In the genomic region with DNA sequence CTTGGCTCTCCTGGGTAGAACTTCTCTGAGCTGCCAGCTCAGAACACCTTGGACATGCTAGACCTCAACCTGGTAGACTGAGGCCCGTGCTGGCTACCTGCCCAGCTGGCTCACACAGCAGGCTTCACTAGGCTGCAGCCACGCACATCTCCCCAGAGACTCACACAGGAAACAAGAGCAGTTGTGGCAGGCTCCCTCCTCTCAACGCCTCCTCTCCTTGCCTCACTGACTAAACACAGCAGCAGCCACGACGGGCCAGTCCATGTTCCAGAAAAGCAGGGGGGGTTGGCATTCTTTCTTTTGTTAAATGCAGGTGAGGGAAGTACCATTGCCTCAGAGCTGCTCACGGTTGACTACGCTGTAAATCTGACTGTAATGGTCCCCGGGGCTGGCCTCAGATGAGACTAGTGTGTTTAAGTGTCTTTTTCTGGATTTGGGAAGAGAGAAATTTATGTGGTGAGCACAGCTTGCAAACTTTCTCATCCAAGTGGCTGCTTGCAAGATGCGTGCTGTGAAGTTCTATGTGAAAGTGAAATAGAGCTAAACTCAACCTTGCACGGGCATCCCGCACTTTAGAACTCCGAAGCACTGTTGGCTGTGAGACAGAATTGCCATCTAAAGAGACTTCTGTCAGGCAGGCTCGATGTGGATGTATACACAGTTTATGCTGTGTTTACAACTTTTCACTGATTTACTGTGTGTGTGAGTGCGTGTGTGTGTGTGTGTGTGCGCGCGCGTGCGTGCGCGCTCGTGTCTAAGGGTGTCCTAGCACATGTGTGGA, we compare ENCODE assay signal across 8 mouse cellular contexts.
DNase-seq lines count a peak whose midpoint lies in the region.

No protein-coding gene starts in this region.

- DNase-seq in NIH3T3 (ENCODE audit: low read depth), result peak; percentile 75
- peak; percentile 57 to 61 for DNase-seq in cerebellum, postnatal 36 days
- peak; percentile 34 for DNase-seq in gastrocnemius, postnatal 10 days
- peak; percentile 73 for DNase-seq in hindlimb bud, embryonic 11.5 days (ENCODE audit: extremely low spot score, low read depth, low spot score)
- peak; percentile 72 to 83 for DNase-seq in left cerebral cortex, adult 18-20 months (ENCODE audit: low spot score in 2 of 2)
- peak; percentile 92 for DNase-seq in lung, postnatal 36 days
- DNase-seq in retina, postnatal 1 day, result peak; percentile 91
- DNase-seq in urinary bladder, adult 2 months (ENCODE audit: low spot score), result peak; percentile 69

Comparison
In these comparisons a context has a peak if more than half of its experiments do, and no peak if none do; other contexts are left out.
1. Peak in every context shown above with its lines: DNase-seq.
2. DNase-seq: peak in every context shown above with its lines; median percentile 92 in lung, postnatal 36 days; 91 in retina, postnatal 1 day; 78 in left cerebral cortex, adult 18-20 months; 75 in NIH3T3; 73 in hindlimb bud, embryonic 11.5 days; 69 in urinary bladder, adult 2 months; 59 in cerebellum, postnatal 36 days; 34 in gastrocnemius, postnatal 10 days.